Mouse (Mus musculus) left cerebral cortex, postnatal 25 days (tissue): ENCODE measurements at regions not wholly inside any gene's neighbourhood (a gene's known extent, or its start where the extent isn't known, plus 50 kb on each side); places are given as distances from the start of the nearest gene placed in this dataset.

ENCODE experiments used
- DNase-seq, 2 experiments: peaks; one replicate each; pipeline ENCODE4 v3.0.0; 2022; ENCODE audit warnings: low spot score in 2 of 2, mixed read lengths in 1 of 2
- intact Hi-C: fragments of 180-260 bp; cut with DNase I; formaldehyde crosslinking; loops from one replicate; pipeline ENCODE4 v1.15.1; 2025

- DNase-seq: no peak
- intact Hi-C loops: no loop called here
Measured at GRCm38 (mm10) chr4:150771922-150772651, 81.6 kb upstream of the Errfi1 start.

GRCm38 (mm10) chr4:150771469-150771868, 82.2 kb upstream of the Errfi1 start:
- no peak for DNase-seq
- intact Hi-C loops: no loop called here

GRCm38 (mm10) chr4:150769043-150769442, 84.7 kb upstream of the Errfi1 start:
- intact Hi-C loops: no loop called here
- DNase-seq: no peak

GRCm38 (mm10) chr4:150758467-150759237, 95.1 kb upstream of the Errfi1 start:
- no peak for DNase-seq
- intact Hi-C loops: no loop called here

- intact Hi-C loops: no loop called here
- DNase-seq: peak in 1 of 2 experiments; percentile 59
Measured at GRCm38 (mm10) chr4:150757815-150758426, 95.8 kb upstream of the Errfi1 start.

GRCm38 (mm10) chr4:150757291-150757741, 96.4 kb upstream of the Errfi1 start:
- peak in 1 of 2 experiments; percentile 28 for DNase-seq
- intact Hi-C loops: no loop called here

- intact Hi-C loops: no loop called here
- no peak for DNase-seq
Measured at GRCm38 (mm10) chr4:150755446-150755845, 98.3 kb upstream of the Errfi1 start.

GRCm38 (mm10) chr4:150752151-150752550, 100.2 kb upstream of the Slc45a1 start:
- intact Hi-C loops: loop anchor here (5.0 kb wide), 1 partner anchor 100 kb away; the partner anchor contains the start of gene Errfi1
- peak in 1 of 2 experiments; percentile 33 for DNase-seq

- peak; percentile 42 to 86 for DNase-seq
- intact Hi-C loops: loop anchor here (5.0 kb wide), 1 partner anchor 102 kb away; the partner anchor contains the start of gene Errfi1
Measured at GRCm38 (mm10) chr4:150750445-150751213, 98.7 kb upstream of the Slc45a1 start.

- intact Hi-C loops: no loop called here
- no peak for DNase-seq
Measured at GRCm38 (mm10) chr4:150749066-150749465, 97.1 kb upstream of the Slc45a1 start.

GRCm38 (mm10) chr4:150748099-150749000, 96.4 kb upstream of the Slc45a1 start:
- DNase-seq: no peak
- intact Hi-C loops: no loop called here

- intact Hi-C loops: no loop called here
- DNase-seq: no peak
Measured at GRCm38 (mm10) chr4:150746430-150746923, 94.5 kb upstream of the Slc45a1 start.

GRCm38 (mm10) chr4:150745529-150746429, 93.8 kb upstream of the Slc45a1 start:
- intact Hi-C loops: no loop called here
- peak in 1 of 2 experiments; percentile 33 for DNase-seq

GRCm38 (mm10) chr4:150743508-150743907, 91.5 kb upstream of the Slc45a1 start:
- intact Hi-C loops: no loop called here
- no peak for DNase-seq

- no peak for DNase-seq
Measured at GRCm38 (mm10) chr4:150743103-150743502, 91.1 kb upstream of the Slc45a1 start.

GRCm38 (mm10) chr4:150741810-150742209, 89.8 kb upstream of the Slc45a1 start:
- intact Hi-C loops: no loop called here

More at GRCm38 (mm10) chr4:150743103-150743502, 91.1 kb upstream of the Slc45a1 start:
- intact Hi-C loops: no loop called here

GRCm38 (mm10) chr4:150740167-150740566, 88.2 kb upstream of the Slc45a1 start:
- intact Hi-C loops: no loop called here
- DNase-seq: no peak

More at GRCm38 (mm10) chr4:150741810-150742209, 89.8 kb upstream of the Slc45a1 start:
- no peak for DNase-seq
